Mouse (Mus musculus): ENCODE data around the gene Ptgis. TPM values are rescaled to one million over a fixed set of nuclear protein-coding genes. Genes with fewer than 3 reads are reported as not detected.
A peak's percentile ranks its signal among the peaks of the same experiment; 100 is the strongest.

The Ptgis gene
- polyA plus RNA-seq, 1 experiment from 2014 or later: 11.2 TPM

GRCm38 (mm10) chr2:167147708-167148107 lies 92.7 kb downstream of the Ptgis start:
- 91% methylated on average over 8 of the region's 8 CpGs for WGBS

GRCm38 (mm10) chr2:167145904-167146303 lies 94.5 kb downstream of the Ptgis start:
- ATAC-seq (ENCODE audit: low FRiP score) (no peak), DNase-seq (ENCODE audit: low spot score, missing footprints) (no peak)
- 75% methylated on average over 5 of the region's 5 CpGs for WGBS
- no peaks in the 10 kb centered on the region for H3K27me3 ChIP-seq (ENCODE audit: control insufficient read depth, insufficient read depth, low read length)
- H3K4me3 ChIP-seq (ENCODE audit: low read depth, low read length): no peak overlapping the region
- H3K9me3 ChIP-seq (ENCODE audit: control insufficient read depth, low read length): no peaks in the 10 kb centered on the region
- no peak overlapping the region for H3K27ac ChIP-seq (ENCODE audit: low read depth, low read length)
- no peak overlapping the region for H3K9ac ChIP-seq (ENCODE audit: low read length)
- peaks cover 6% of the 10 kb centered on the region; the same call in 1 of the 2 replicates for H3K4me1 ChIP-seq (ENCODE audit: control insufficient read depth, insufficient read depth, low read length)
- no peak overlapping the region for H3K4me2 ChIP-seq
- no peaks in the 10 kb centered on the region for H3K36me3 ChIP-seq (ENCODE audit: control insufficient read depth, insufficient read depth, low read length)

More at GRCm38 (mm10) chr2:167147708-167148107, 92.7 kb downstream of the Ptgis start:
- Histone ChIP-seq H3K4me3 (ENCODE audit: low read depth, low read length) (no peak overlapping the region), H3K4me1 (ENCODE audit: control insufficient read depth, insufficient read depth, low read length) (peaks cover 6% of the 10 kb centered on the region; the same call in 1 of the 2 replicates), H3K27me3 (ENCODE audit: control insufficient read depth, insufficient read depth, low read length) (no peaks in the 10 kb centered on the region), H3K27ac (ENCODE audit: low read depth, low read length) (no peak overlapping the region), H3K36me3 (ENCODE audit: control insufficient read depth, insufficient read depth, low read length) (no peaks in the 10 kb centered on the region), H3K4me2 (no peak overlapping the region), H3K9ac (ENCODE audit: low read length) (no peak overlapping the region), H3K9me3 (ENCODE audit: control insufficient read depth, low read length) (no peaks in the 10 kb centered on the region)
- ATAC-seq (ENCODE audit: low FRiP score) (no peak), DNase-seq (ENCODE audit: low spot score, missing footprints) (peak; percentile 53)

- no peaks in the 10 kb centered on the region for H3K36me3 ChIP-seq (ENCODE audit: control insufficient read depth, insufficient read depth, low read length)
- 13% methylated on average over 14 of the region's 14 CpGs for WGBS
- ATAC-seq (ENCODE audit: low FRiP score) (no peak), DNase-seq (ENCODE audit: low spot score, missing footprints) (peak; percentile 75)
- H3K27ac ChIP-seq (ENCODE audit: low read depth, low read length): no peak overlapping the region
- no peaks in the 10 kb centered on the region for H3K9me3 ChIP-seq (ENCODE audit: control insufficient read depth, low read length)
- H3K4me2 ChIP-seq: no peak overlapping the region
- no peak overlapping the region for H3K9ac ChIP-seq (ENCODE audit: low read length)
- peaks cover 6% of the 10 kb centered on the region; the same call in 1 of the 2 replicates for H3K4me1 ChIP-seq (ENCODE audit: control insufficient read depth, insufficient read depth, low read length)
- no peaks in the 10 kb centered on the region for H3K27me3 ChIP-seq (ENCODE audit: control insufficient read depth, insufficient read depth, low read length)
- H3K4me3 ChIP-seq (ENCODE audit: low read depth, low read length): no peak overlapping the region
Measured at GRCm38 (mm10) chr2:167144439-167145307, 95.7 kb downstream of the Ptgis start.

- Histone ChIP-seq H3K9me3 (ENCODE audit: control insufficient read depth, low read length) (no peaks in the 10 kb centered on the region), H3K36me3 (ENCODE audit: control insufficient read depth, insufficient read depth, low read length) (no peaks in the 10 kb centered on the region), H3K27ac (ENCODE audit: low read depth, low read length) (no peak overlapping the region), H3K9ac (ENCODE audit: low read length) (no peak overlapping the region), H3K4me2 (no peak overlapping the region), H3K4me3 (ENCODE audit: low read depth, low read length) (no peak overlapping the region), H3K4me1 (ENCODE audit: control insufficient read depth, insufficient read depth, low read length) (peaks cover 6% of the 10 kb centered on the region; the same call in 1 of the 2 replicates), H3K27me3 (ENCODE audit: control insufficient read depth, insufficient read depth, low read length) (no peaks in the 10 kb centered on the region)
- 83% methylated on average over 2 of the region's 2 CpGs for WGBS
- no peak for ATAC-seq (ENCODE audit: low FRiP score)
- DNase-seq (ENCODE audit: low spot score, missing footprints): no peak
Measured at GRCm38 (mm10) chr2:167143914-167144313, 96.5 kb downstream of the Ptgis start.

- no peak overlapping the region for H3K4me3 ChIP-seq (ENCODE audit: low read depth, low read length)
- DNase-seq (ENCODE audit: low spot score, missing footprints) (peak; percentile 0), ATAC-seq (ENCODE audit: low FRiP score) (no peak)
- H3K27me3 ChIP-seq (ENCODE audit: control insufficient read depth, insufficient read depth, low read length): no peaks in the 10 kb centered on the region
- H3K9me3 ChIP-seq (ENCODE audit: control insufficient read depth, low read length): no peaks in the 10 kb centered on the region
- no peak overlapping the region for H3K4me2 ChIP-seq
- no peak overlapping the region for H3K9ac ChIP-seq (ENCODE audit: low read length)
- H3K4me1 ChIP-seq (ENCODE audit: control insufficient read depth, insufficient read depth, low read length): peaks cover 6% of the 10 kb centered on the region; the same call in 1 of the 2 replicates
- WGBS: 95% methylated on average over 3 of the region's 3 CpGs
- H3K27ac ChIP-seq (ENCODE audit: low read depth, low read length): no peak overlapping the region
- H3K36me3 ChIP-seq (ENCODE audit: control insufficient read depth, insufficient read depth, low read length): no peaks in the 10 kb centered on the region
Measured at GRCm38 (mm10) chr2:167142282-167142681, 98.1 kb downstream of the Ptgis start.

GRCm38 (mm10) chr2:167141810-167142209 lies 98.6 kb downstream of the Ptgis start:
- DNase-seq (ENCODE audit: low spot score, missing footprints) (peak; percentile 66), ATAC-seq (ENCODE audit: low FRiP score) (no peak)
- Histone ChIP-seq H3K9ac (ENCODE audit: low read length) (no peak overlapping the region), H3K9me3 (ENCODE audit: control insufficient read depth, low read length) (no peaks in the 10 kb centered on the region), H3K4me2 (no peak overlapping the region), H3K27me3 (ENCODE audit: control insufficient read depth, insufficient read depth, low read length) (no peaks in the 10 kb centered on the region), H3K27ac (ENCODE audit: low read depth, low read length) (no peak overlapping the region), H3K4me1 (ENCODE audit: control insufficient read depth, insufficient read depth, low read length) (peaks cover 6% of the 10 kb centered on the region; the same call in 1 of the 2 replicates), H3K36me3 (ENCODE audit: control insufficient read depth, insufficient read depth, low read length) (no peaks in the 10 kb centered on the region), H3K4me3 (ENCODE audit: low read depth, low read length) (no peak overlapping the region)
- 88% methylated on average over 4 of the region's 4 CpGs for WGBS

Other genes with a start within 250 kb of the Ptgis start
- gene Stau1, start 244.3 kb downstream of the Ptgis start, polyA plus RNA-seq (2014; fragmentation: Nextera tagmentation; extraction: Ambion mirVana): 96.2 and 104 TPM in 2 replicates
- gene Ddx27, start 225.4 kb downstream of the Ptgis start, polyA plus RNA-seq (2014; fragmentation: Nextera tagmentation; extraction: Ambion mirVana): 40.6 and 42.5 TPM in 2 replicates
- 5.4 and 5.5 TPM in 2 replicates for gene Znfx1, start 177.6 kb downstream of the Ptgis start, polyA plus RNA-seq (2014; fragmentation: Nextera tagmentation; extraction: Ambion mirVana)
- 0.75 and 0.96 TPM in 2 replicates for gene Kcnb1, start 50.4 kb downstream of the Ptgis start, polyA plus RNA-seq (2014; fragmentation: Nextera tagmentation; extraction: Ambion mirVana)
- gene B4galt5, start 108.6 kb upstream of the Ptgis start, polyA plus RNA-seq (2014; fragmentation: Nextera tagmentation; extraction: Ambion mirVana): 15.0 and 19.8 TPM in 2 replicates
- 15.1 and 17.2 TPM in 2 replicates for gene Slc9a8, start 181.1 kb upstream of the Ptgis start, polyA plus RNA-seq (2014; fragmentation: Nextera tagmentation; extraction: Ambion mirVana)

Data from midbrain, embryonic 11.5 days (tissue).